Mouse (Mus musculus) liver, adult 2 months (tissue): Measurements from ENCODE around the gene Ttc21a. TPM values are rescaled to one million over a fixed set of nuclear protein-coding genes. Genes with fewer than 3 reads are reported as not detected.

Source experiments
- DNase-seq: peaks from one replicate; pipeline ENCODE4 v3.0.0-alpha.2; 2011; ENCODE audit warnings: low read depth, low spot score; ENCODE audit errors: extremely low read depth
- H3K27ac ChIP-seq: fragments of 200-500 bp; replicated peaks from 2 replicates; pipeline ENCODE4 v1.5.1; 2012; ENCODE audit warnings: low read depth, mild to moderate bottlenecking, control low read depth, inconsistent platforms, low read length; ENCODE audit not compliant: insufficient read depth
- H3K27me3 ChIP-seq: fragments of 200-500 bp; 2 replicates; pipeline ENCODE4 v1.6.1; 2012; ENCODE audit warnings: mild to moderate bottlenecking, moderate library complexity, low read length, inconsistent platforms; ENCODE audit not compliant: control insufficient read depth, insufficient read depth
- H3K36me3 ChIP-seq: fragments of 200-500 bp; 2 replicates; pipeline ENCODE4 v1.6.1; 2012; ENCODE audit warnings: low read length, inconsistent platforms; ENCODE audit not compliant: control insufficient read depth, insufficient read depth
- H3K4me1 ChIP-seq: fragments of 200-500 bp; 2 replicates; pipeline ENCODE4 v1.6.1; 2011; ENCODE audit warnings: low read length; ENCODE audit not compliant: control insufficient read depth, insufficient read depth
- H3K4me3 ChIP-seq: fragments of 200-500 bp; 2 replicates; pipeline ENCODE4 v1.5.1; 2011; ENCODE audit warnings: low read depth, mild to moderate bottlenecking, control low read depth, low read length, moderate library complexity; ENCODE audit not compliant: insufficient read depth
- H3K79me2 ChIP-seq: fragments of 200-500 bp; 2 replicates; pipeline ENCODE4 v1.6.1; 2012; ENCODE audit warnings: inconsistent platforms, mild to moderate bottlenecking, low read length, moderate library complexity; ENCODE audit not compliant: control insufficient read depth, insufficient read depth
- H3K9ac ChIP-seq: fragments of 200-500 bp; 2 replicates; pipeline ENCODE4 v1.6.1; 2012; ENCODE audit warnings: low read depth, mild to moderate bottlenecking, control low read depth, inconsistent platforms, low read length
- CTCF ChIP-seq: fragments of 200-500 bp; IDR thresholded peaks from 2 replicates; pipeline ENCODE4 v1.5.1; 2011; ENCODE audit warnings: low read depth, low read length, control low read depth
- POLR2A ChIP-seq: fragments of 200-500 bp; IDR thresholded peaks from 2 replicates; pipeline ENCODE4 v1.6.1; 2011; ENCODE audit warnings: low read length, control low read depth; ENCODE audit not compliant: insufficient read depth; ENCODE audit errors: extremely low read depth
- WGBS: fragments of 180-500 bp; shearing (Covaris S2); methylation state at CpG from one replicate; pipeline ENCODE4 v1.1.7; 2018; 5-methylcytosine and 5-hydroxymethylcytosine counted together
- polyA plus RNA-seq: library from polyadenylated mRNA; depleted of rRNA; stranded (reverse); fragments of >200 nt; gene quantifications from 2 replicates; pipeline ENCODE4 v1.2.3, GENCODE M21; 2012
- total RNA-seq: library from RNA; depleted of rRNA; stranded (reverse); fragments of >200 nt; gene quantifications from 2 replicates; pipeline ENCODE4 v1.2.3, GENCODE M21; 2014

The Ttc21a gene
- total and polyA plus RNA-seq, 2 experiments = not detected

GRCm38 (mm10) chr9:119962216-119962615 is 24.8 kb downstream of the Ttc21a start:
- Histone ChIP-seq H3K27ac (no peak overlapping the region), H3K4me1 (0 out of 2 replicates have a peak, but pooled peaks cover 1% of the 10 kb centered on the region), H3K36me3 (no peaks in the 10 kb centered on the region), H3K4me3 (no peak overlapping the region), H3K27me3 (no peaks in the 10 kb centered on the region), H3K79me2 (no peaks in the 10 kb centered on the region), H3K9ac (no peak overlapping the region)
- DNase-seq = no peak
- no peak for TF ChIP-seq POLR2A
- WGBS = 54% methylated on average over 4 of the region's 4 CpGs

GRCm38 (mm10) chr9:119962987-119963667 is 25.7 kb downstream of the Ttc21a start:
- peak; percentile 88 for DNase-seq
- Histone ChIP-seq H3K9ac (no peak overlapping the region), H3K36me3 (no peaks in the 10 kb centered on the region), H3K27ac (peak overlapping the region; percentile 17), H3K79me2 (no peaks in the 10 kb centered on the region), H3K4me3 (peak overlapping the region; percentile 1; the same call in 1 of the 2 replicates), H3K4me1 (0 out of 2 replicates have a peak, but pooled peaks cover 1% of the 10 kb centered on the region), H3K27me3 (no peaks in the 10 kb centered on the region)
- TF ChIP-seq POLR2A (no peak), CTCF (peak; percentile 93)
- 24% methylated on average over 21 of the region's 21 CpGs for WGBS

- TF ChIP-seq CTCF (no peak), POLR2A (no peak)
- Histone ChIP-seq H3K27me3 (no peaks in the 10 kb centered on the region), H3K79me2 (no peaks in the 10 kb centered on the region), H3K4me1 (0 out of 2 replicates have a peak, but pooled peaks cover 1% of the 10 kb centered on the region), H3K9ac (no peak overlapping the region), H3K27ac (peak overlapping the region; percentile 54), H3K4me3 (no peak overlapping the region), H3K36me3 (no peaks in the 10 kb centered on the region)
- WGBS = 65% methylated on average over 3 of the region's 3 CpGs
- DNase-seq = no peak
Observed at GRCm38 (mm10) chr9:119964206-119964605, 26.8 kb downstream of the Ttc21a start.

DNA sequence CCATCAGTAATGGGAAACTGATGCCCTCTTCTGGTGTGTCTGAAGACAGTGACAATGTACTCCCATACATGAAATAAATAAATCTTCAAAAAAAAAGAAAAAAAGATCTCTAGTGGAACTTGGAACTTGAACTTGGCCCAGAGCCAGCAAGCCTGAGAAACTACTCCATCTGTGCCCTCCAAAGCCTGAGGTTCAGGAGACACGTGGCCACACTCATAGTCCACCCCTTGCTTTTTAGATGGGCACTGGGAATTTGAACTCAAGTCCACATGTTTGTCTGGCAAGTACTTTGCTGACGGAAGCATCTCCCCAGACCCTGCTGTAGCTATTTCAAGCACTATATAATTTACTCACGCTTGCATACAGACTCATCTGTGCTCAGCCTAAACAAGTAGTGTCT is 27.8 kb downstream of the Ttc21a start:
- no peaks in the 10 kb centered on the region for H3K27me3 ChIP-seq
- H3K9ac ChIP-seq = no peak overlapping the region
- H3K79me2 ChIP-seq = no peaks in the 10 kb centered on the region
- no peak overlapping the region for H3K27ac ChIP-seq
- WGBS = 64% methylated on average over 3 of the region's 3 CpGs
- no peak overlapping the region for H3K4me3 ChIP-seq
- TF ChIP-seq POLR2A (no peak), CTCF (no peak)
- H3K4me1 ChIP-seq = 0 out of 2 replicates have a peak, but pooled peaks cover 1% of the 10 kb centered on the region
- H3K36me3 ChIP-seq = no peaks in the 10 kb centered on the region
- peak; percentile 52 for DNase-seq

GRCm38 (mm10) chr9:119966221-119966910 is 29.0 kb downstream of the Ttc21a start:
- no peak overlapping the region for H3K27ac ChIP-seq
- TF ChIP-seq POLR2A (no peak), CTCF (no peak)
- no peak overlapping the region for H3K4me3 ChIP-seq
- peak; percentile 76 for DNase-seq
- 87% methylated on average over 26 of the region's 26 CpGs for WGBS
- H3K36me3 ChIP-seq = 0 out of 2 replicates have a peak, but pooled peaks cover under 1% of the 10 kb centered on the region
- H3K27me3 ChIP-seq = no peaks in the 10 kb centered on the region
- H3K79me2 ChIP-seq = no peaks in the 10 kb centered on the region
- peaks cover 8% of the 10 kb centered on the region for H3K4me1 ChIP-seq
- no peak overlapping the region for H3K9ac ChIP-seq

DNA sequence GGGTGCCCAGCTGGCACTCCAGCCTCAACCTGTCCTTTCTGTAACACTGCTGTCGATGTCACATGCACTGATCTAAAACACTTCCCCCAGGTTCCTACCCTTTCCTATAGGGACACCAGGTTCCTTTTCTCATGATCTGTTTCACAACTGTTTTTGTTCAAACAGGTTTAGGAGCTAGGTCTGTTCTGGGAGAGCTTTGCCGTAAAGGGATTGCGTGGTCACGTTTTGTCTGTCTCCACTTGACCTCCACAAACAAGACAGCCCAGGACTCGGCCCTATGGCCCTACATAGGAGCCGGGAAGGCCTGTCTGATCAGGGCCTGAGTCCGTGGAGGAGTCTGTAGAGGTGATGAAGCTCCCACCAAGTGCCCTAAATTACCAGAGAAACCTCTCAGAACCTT is 32.4 kb downstream of the Ttc21a start:
- Histone ChIP-seq H3K27ac (no peak overlapping the region), H3K9ac (no peak overlapping the region), H3K4me1 (peaks cover 10% of the 10 kb centered on the region), H3K36me3 (peaks cover 18% of the 10 kb centered on the region), H3K79me2 (no peaks in the 10 kb centered on the region; the same call in 1 of the 2 replicates), H3K27me3 (no peaks in the 10 kb centered on the region), H3K4me3 (no peak overlapping the region)
- peak; percentile 18 for DNase-seq
- 33% methylated on average over 7 of the region's 7 CpGs for WGBS
- TF ChIP-seq CTCF (no peak), POLR2A (no peak)
